Mouse (Mus musculus) liver, adult (tissue): ENCODE results near the gene Slc5a6.

Experiments used
- GATA4 ChIP-seq: IDR thresholded peaks from 2 replicates; pipeline ENCODE4 v1.6.1; 2014; ENCODE audit warnings: mild to moderate bottlenecking, low read length; ENCODE audit not compliant: insufficient replicate concordance

Gene Slc5a6

GRCm38 (mm10) chr5:31080795-31081164 is 32.1 kb upstream of the Slc5a6 start:
- TF ChIP-seq GATA4, result no peak

GRCm38 (mm10) chr5:31080059-31080794 is 31.5 kb upstream of the Slc5a6 start:
- TF ChIP-seq GATA4, result no peak

GRCm38 (mm10) chr5:31076346-31076745 is 27.6 kb upstream of the Slc5a6 start:
- no peak for TF ChIP-seq GATA4

- no peak for TF ChIP-seq GATA4
Measured at GRCm38 (mm10) chr5:31073176-31073575, 24.5 kb upstream of the Slc5a6 start.

- TF ChIP-seq GATA4, result no peak
Measured at GRCm38 (mm10) chr5:31071821-31072220, 23.1 kb upstream of the Slc5a6 start.

- no peak for TF ChIP-seq GATA4
Measured at GRCm38 (mm10) chr5:31071059-31071458, 22.3 kb upstream of the Slc5a6 start.

- no peak for TF ChIP-seq GATA4
Measured at GRCm38 (mm10) chr5:31069810-31070209, 21.1 kb upstream of the Slc5a6 start.

- no peak for TF ChIP-seq GATA4
Measured at GRCm38 (mm10) chr5:31055216-31056140, 6.8 kb upstream of the Slc5a6 start.

GRCm38 (mm10) chr5:31054261-31055215 is 5.8 kb upstream of the Slc5a6 start, which contains the start of gene Cad:
Gene Cad, plus strand, starts transcription at chr5:31054780.
- TF ChIP-seq GATA4, result no peak

GRCm38 (mm10) chr5:31050427-31050826 is 1.7 kb upstream of the Slc5a6 start:
- no peak for TF ChIP-seq GATA4

GRCm38 (mm10) chr5:31047848-31048762 is 619 bp downstream of the Slc5a6 start, which contains the start of gene Atraid:
Gene Atraid, plus strand, starts transcription at chr5:31048312.
- TF ChIP-seq GATA4, result no peak; the same call in 1 of the 2 replicates

- TF ChIP-seq GATA4, result no peak
Measured at GRCm38 (mm10) chr5:31047074-31047473, 1.6 kb downstream of the Slc5a6 start.

GRCm38 (mm10) chr5:31046416-31046815 is 2.3 kb downstream of the Slc5a6 start:
- no peak for TF ChIP-seq GATA4

GRCm38 (mm10) chr5:31038171-31038845 is 10.4 kb downstream of the Slc5a6 start:
- no peak for TF ChIP-seq GATA4

- no peak for TF ChIP-seq GATA4
Measured at GRCm38 (mm10) chr5:31034669-31035068, 14.1 kb downstream of the Slc5a6 start.
